Mouse (Mus musculus): Measurements from ENCODE around the gene Tbx6.
"Not testable (repeated sequence)": the region's sequence is repeated elsewhere in the genome, so short reads cannot be mapped to it uniquely, and the experiment has no call there.

Gene Tbx6

DNA sequence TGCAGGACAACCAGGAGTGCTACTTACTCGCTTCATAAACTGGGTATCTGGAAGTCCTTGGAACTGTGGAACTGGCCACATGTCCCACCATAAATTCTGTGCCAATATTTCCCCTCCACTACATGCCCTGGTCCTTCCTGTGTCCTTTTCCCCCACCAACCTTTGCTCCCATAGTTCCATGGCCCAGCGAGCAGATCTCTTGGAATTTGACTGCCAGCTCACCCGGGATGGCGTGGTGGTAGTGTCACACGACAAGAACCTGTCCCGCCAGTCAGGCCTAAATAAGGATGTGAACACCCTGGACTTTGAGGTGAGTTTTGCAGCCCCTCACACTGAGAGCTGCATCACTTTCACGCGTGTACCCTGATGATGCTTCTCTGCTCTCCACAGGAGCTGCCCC is 14.3 kb upstream of the Tbx6 start:
- DNase-seq (ENCODE audit: low spot score): no peak

DNA sequence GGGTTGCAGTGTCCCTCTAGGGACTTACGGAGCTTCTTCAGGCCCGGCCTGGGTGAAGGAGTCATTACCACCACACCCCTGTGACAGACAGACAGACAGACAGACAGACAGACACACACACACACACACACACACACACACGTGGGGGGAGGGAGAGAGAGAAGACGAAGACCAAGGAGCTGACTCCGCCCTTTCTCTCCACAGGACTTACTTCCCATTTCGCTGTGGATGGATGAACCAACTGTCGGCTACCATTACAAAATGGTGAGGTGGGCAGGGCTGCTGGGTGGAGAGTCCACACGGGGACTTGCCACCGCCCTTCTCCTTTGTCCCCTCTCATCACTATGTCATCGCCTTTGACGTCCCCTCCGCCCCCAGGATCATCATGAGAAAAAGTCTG is 10.5 kb upstream of the Tbx6 start:
- DNase-seq (ENCODE audit: low spot score): no peak

DNA sequence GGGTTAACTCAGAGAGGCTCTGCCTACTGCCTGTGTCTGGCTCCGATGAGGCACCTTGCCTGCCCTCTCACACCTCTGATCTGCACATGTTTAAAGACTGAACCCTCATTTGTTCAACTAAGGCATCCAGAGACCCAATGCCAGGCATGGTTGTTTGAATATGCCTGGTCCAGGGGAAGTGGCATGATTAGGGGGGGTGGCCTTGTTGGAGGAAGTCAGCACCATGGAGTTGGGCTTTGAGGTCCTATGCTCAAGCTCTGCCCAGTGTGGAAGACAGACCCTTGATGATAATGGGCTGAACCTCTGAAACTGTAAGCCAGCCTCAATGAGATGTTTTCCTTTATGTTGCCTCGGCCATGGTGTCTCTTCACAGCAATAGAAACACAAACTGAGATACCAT is 7.9 kb upstream of the Tbx6 start:
- no peak for DNase-seq (ENCODE audit: low spot score)

DNA sequence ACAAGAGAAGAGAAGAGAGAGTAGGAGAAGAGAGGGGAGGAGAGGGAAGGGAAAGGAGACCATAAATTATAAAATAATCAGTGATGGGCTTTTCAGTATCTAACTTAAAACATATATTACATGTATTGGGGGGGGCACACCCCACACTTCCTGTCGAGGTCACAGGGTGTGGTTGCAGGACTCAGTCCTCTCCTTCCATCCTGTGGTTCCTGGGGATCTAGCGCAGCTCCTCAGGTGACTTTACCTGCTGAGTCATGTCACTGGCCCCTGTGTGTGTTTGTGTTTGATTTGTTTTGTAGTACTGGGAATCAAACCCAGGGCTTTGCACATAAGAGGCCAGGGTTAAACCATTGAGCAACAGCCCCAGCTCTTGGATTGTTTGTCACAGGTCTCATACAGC is 6.8 kb upstream of the Tbx6 start:
- no peak for DNase-seq (ENCODE audit: low spot score)

DNA sequence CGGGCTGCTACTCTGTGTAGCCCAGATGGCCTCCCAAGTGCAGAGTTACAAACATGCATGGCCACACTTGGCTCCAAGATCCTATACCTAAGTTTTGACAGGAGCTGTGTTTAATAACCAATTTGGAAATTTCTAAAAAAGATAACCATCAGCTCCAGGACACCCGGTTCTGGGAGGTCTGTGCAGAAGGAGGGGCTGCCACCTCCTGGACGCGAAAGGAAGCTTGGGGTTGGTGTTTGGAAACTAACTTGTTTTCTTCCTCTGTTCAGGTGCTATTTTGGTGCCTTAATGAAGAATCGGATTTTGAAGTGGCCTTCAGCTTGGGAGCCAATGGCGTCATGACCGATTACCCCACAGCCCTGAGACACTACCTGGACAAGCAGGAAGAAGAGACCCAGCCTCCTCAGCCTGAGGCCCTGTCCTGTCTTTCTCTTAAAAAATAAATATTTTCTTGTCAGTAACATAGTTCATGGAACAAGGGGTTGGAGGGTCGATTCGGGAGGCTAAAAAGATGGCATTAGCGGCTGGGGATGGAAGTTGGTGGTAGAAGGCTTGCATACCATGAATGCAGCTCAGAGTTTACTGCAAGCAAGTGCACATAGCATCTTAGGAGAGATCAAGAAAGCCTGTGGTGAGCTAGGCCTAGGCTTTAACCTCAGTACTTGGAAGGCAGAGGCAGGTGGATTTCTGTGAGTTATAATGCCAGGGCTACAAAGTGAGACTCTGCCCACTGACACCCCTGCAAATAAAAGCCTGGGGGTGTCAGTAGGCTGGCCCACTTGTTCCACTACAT is 5.9 kb upstream of the Tbx6 start:
- no peak for DNase-seq (ENCODE audit: low spot score)

DNA sequence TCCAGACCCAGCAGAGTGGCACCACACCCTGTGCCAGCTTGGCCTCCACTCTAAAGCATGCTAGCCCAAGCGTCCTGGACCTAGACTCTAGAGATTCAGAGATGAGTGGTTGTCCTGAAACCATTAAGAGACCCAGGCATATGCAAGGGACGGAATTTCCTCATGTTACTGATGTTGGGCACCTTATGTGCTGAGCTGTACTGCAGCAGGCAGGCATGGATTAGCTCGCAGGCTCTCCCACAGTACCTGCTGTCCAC is 5.4 kb upstream of the Tbx6 start:
- DNase-seq (ENCODE audit: low spot score): no peak

DNA sequence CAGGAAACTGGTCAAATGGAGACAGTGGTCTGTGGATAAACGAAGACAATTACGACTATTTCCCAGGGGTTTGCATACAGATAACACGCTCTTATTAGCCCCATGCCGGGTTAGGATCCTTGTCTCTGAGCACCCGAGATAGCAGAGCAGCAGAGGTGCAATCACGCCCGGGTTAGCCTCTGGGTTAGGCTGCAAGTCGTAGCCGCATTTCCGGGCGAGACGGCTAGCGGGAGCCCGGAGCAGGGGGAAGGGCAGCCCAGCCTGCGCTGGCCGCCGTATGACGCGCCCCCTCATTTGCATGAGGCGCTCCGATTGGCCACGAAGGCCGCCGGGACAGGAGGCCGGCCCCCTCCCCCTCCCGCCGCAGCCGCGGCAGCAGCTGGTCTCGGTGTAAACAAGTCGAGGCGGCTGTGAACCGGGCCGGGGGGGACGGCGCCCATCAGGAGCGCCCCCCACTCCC is 4.7 kb upstream of the Tbx6 start, which contains the start of gene Ypel3:
Gene Ypel3 (plus strand): TSS at position 358 of the 460 bp plus-strand sequence.
- DNase-seq (ENCODE audit: low spot score): no peak

DNA sequence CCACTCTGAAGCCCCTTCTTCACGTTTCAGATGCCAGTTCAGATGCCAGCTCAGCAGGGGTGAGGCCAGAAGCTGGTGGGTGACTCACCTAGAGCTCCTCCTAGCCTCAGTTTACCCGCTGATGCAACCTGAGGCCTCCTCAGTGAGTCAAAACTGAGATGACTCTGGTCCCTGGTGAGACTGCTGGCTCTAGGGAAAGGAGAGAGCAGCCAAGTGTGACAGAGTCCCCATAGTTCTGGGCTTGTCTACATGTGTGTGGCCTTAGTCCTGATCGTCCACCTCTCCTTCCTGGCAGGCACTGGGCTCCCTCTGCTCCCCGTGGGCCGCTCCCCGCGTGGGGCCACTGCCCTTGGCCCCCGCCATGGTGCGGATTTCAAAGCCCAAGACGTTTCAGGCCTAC is 3.8 kb upstream of the Tbx6 start:
- no peak for DNase-seq (ENCODE audit: low spot score)

DNA sequence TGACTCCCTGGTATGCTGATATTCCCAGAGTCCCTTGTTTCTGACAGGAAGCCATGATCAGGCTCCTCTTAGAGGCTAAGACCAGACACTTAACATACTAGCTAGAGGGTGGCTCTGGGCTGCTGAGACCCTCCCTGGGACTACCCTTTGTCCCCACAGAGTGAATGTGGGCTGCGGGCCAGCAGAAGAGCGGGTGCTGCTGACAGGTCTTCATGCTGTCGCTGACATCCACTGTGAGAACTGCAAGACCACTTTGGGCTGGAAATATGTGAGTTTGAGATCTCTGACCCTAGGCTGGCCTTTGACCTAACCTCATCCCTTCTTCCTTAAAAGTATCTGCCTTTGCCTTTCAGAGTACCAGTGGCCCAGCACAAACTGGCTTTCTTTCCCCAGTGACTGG is 3.1 kb upstream of the Tbx6 start:
- no peak for DNase-seq (ENCODE audit: low spot score)

DNA sequence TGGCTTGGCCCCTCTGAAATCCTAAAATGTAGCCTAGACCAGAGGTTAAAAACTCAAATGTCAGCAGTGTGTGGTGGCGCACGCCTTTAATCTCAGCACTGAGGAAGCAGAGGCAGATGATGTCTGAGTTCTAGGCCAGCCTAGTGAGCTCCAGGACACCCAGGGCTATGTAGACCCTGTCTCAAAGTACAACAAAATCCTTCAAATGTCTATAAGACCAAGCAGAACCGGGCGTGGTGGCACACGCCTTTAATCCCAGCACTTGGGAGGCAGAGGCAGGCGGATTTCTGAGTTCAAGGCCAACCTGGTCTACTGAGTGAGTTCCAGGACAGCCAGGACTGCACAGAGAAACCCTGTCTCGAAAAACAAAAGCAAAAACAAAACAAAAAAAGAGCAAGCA is 2.2 kb upstream of the Tbx6 start:
- not testable (repeated sequence) for DNase-seq (ENCODE audit: low spot score)

DNA sequence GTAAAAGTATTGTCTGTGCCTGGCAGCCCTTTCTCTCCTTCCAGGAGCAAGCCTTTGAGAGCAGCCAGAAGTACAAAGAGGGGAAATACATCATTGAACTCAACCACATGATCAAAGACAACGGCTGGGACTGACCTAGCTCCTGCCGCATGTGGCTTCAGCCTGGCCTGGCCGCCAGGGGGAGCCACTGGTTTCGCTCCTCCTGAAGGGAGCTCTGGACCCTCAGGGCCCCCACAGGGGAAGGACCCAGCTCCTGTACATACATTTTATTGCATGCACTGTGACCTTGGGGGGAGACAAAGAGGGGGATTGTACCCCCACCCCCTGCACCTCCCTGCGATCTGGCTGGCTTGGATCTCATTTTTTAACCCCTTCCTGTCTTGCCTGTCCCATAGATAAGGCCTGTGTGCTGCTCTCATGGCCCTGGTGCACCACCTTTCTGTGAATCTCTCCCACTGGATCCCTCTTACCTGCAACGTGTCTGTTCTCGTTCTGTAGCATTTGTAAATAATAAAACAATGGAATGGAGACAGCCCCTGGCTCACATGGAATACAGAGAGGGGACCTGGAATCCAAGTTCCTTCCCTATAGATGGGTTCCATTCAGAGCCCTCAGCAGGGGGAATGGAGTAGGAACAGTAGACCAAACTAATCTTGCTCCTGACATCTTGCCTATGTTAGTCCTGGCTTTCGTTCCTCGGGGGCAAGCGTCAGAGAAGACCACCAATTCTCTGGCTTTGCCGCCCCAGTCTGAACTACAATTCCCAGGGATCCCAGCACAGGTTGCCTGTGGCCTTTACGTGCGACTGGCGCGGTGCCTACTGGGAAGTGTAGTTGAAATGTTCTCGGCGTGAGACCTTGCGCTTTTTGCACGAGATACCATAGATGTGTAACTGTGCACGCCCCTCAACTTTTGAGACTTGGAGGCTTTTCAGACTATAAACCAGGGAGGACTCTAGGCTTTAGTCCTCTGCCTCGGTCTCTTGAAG is 1.0 kb upstream of the Tbx6 start:
- no peak for DNase-seq (ENCODE audit: low spot score)

DNA sequence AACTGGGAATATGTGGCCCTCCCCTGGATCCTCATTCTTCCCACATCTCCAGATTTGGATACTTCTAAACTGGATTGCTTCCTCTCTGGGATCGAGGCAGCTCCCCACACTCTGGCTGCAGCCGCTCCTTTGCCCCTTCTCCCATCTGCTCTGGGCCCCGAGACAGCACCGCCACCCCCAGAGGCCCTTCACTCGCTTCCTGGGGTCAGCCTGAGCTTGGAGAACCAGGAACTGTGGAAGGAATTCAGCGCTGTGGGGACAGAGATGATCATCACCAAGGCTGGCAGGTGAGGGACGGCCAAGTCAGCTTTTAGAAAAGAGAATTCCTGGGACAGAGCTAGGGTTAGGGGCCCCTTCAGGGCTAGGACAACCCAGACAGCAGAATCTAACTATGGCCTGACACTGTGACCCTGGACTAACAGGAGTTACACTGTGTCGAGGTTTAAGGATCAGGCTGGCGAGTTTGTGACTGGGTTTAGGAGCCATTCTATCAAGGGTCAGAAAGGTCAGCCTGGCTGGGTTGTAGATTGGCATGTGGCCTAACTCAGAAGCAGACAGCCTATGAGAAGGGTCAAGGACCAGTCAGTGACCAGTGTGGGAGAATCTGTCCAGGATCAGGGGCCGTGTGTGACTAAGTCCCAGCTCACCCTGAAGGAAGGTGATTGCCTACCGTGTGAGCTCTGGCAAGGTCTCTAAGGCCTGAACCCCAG is 533 bp downstream of the Tbx6 start:
- no peak for DNase-seq (ENCODE audit: low spot score)

DNA sequence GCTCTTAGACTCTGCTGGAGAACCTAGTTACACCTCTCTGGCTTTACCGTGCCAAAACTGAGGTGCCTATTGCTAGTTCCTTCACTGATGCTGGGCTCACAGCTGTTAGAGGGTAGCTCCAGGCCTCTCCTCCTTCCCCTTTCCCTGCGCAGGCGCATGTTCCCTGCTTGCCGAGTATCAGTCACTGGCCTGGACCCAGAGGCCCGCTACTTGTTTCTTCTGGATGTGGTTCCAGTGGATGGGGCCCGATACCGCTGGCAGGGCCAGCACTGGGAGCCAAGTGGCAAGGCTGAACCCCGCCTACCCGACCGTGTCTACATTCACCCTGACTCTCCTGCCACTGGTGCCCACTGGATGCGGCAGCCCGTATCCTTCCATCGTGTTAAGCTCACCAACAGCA is 1.4 kb downstream of the Tbx6 start:
- no peak for DNase-seq (ENCODE audit: low spot score)

DNA sequence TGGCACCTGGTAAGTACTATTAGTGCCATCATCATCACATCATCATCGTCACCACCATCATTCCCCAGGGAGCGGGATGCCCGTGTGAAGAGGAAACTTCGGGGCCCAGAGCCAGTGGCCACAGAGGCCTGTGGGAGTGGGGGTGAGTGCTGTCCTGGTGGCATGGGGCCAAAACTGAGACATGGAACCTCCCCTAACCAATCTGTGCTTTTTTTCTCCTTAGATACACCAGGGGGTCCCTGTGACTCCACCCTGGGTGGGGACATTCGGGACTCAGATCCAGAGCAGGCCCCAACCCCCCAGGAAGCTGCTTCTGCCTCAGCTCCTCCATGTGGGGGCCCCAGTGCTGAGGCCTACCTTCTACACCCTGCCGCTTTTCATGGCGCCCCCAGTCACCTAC is 3.2 kb downstream of the Tbx6 start:
- DNase-seq (ENCODE audit: low spot score): no peak

DNA sequence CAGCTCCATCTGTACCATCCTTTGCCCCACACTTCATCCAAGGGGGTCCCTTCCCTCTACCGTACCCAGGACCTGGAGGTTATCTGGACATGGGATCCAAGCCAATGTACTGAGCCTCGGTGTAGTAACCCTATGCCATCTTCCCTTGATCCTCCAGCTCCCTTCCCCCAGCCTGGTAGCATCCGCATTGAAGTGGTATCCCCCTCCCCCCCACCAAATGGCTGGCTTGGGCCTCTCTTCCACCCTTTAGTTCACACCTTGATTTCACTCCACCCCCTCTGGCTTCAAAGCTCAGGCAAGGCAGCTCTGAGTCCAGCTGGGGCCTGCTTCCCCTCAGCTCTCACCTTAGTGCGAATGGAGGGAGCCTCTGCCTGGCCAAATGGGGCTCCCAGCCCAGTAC is 3.8 kb downstream of the Tbx6 start:
- DNase-seq (ENCODE audit: low spot score): no peak

DNA sequence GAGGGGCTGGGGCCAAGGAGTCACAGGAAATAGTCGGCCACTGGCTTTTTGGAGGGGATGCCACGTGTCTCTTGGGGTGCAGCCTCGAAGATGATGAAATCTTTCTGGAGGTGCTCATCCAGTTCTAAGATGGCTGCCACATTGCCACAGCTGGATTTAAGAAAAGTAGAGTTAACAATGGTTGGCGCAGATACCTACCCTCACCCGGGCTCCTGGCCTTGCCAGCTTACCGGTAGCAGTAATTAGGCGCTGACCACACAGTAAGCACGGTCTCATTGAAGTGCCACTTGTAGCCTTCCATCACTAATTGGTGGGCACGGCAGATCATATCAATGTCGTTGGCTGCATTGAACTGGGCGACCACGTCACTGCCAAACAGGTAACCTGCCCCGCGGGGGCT is 4.9 kb downstream of the Tbx6 start:
- no peak for DNase-seq (ENCODE audit: low spot score)

DNA sequence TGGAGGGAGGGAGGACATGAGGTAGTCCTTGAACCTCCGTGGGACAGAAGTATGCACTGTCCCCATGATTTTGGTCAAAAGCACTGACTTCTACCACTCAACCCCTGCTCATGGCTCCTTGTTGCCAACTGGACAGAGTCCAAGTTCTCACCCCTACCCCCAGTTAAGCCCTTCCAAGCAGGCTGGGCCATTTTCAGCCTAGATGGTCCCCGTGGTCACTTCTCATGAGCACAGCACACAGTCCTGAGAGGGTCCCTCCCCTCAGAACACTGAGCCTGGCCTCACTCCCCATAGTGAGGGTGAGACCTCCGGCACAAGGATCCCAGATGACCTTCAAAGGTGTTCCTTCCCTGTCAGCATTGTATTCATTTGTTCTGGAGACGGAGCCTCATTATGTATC is 7.9 kb downstream of the Tbx6 start:
- no peak for DNase-seq (ENCODE audit: low spot score)

DNA sequence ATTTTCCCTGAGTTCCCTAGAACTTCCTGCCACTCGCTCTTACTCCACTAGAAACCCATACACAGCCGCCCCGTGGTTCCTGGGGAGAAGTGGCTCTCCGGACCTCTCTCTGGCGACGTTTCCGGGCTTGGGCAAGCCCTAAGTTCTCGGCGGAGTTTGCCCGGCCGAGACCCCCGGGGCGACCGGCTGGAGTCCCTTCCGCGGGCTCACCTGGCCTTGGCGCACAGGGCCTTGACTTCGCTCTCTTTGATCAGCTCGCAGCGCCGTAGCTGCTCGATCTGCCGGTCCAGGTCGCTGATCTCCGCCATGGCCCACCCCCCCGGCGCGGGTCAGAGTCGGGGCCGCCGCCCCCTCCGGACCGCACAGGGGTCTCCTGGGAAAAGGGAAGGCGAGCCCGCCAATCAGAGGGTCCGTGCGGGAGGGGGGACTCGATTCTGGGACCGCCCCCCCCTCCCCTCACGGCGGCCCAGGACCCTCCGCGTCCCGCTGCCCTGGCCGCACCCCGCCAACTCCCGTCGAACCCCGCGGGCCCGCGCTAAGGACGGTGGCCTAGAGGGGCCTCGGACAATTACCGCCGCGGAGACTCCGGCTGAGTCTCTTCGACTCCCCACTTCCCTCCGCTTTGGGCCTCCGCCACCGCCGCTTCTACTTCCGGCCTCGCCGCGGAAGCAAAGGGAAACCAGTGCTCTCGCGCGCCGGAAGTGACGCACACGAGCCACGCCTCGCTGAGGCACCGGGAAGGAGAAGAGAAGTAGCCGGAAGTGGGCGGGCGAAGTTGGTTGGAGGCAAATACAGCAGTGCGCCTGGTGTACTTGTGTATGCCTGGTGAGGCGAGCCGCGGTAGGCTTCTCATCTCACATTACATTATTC is 10.8 kb downstream of the Tbx6 start, which contains the start of gene Ppp4c:
Gene Ppp4c (minus strand): TSS at position 646 of the 870 bp plus-strand sequence.
- peak; percentile 84 for DNase-seq (ENCODE audit: low spot score)

DNA sequence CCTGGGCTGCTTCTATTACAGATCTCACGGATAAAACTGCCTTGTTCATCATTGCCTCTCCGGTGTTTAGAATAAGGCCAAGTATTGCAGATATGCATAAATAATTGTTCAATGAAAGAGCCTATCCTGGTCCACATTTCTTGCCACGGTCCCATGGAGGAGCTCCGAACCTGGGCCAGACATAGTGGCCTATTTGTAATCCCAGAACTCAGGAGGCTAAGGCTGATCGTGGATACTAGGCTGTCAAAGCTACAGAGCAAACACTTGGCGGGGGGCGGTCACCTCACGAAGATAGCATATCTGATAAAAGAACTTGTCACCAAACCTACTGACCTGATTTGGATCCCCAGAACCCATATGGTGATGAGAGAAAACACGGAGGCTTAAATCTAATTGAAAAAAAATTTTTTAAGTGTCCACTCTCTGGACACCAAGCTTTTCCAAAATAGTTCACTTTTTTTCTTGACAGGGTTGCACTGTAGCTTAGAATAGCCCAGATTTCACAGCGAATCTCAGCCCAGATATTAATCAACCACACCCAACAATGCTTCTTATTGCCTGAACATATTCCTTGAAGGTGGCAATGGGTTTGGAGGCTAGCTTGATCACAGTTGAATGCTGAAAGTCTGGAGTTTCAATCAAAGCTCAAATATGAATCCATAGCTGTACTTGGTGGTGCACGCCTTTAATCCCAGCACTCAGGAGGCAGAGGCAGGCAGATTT is 11.6 kb downstream of the Tbx6 start:
- no peak for DNase-seq (ENCODE audit: low spot score)

DNA sequence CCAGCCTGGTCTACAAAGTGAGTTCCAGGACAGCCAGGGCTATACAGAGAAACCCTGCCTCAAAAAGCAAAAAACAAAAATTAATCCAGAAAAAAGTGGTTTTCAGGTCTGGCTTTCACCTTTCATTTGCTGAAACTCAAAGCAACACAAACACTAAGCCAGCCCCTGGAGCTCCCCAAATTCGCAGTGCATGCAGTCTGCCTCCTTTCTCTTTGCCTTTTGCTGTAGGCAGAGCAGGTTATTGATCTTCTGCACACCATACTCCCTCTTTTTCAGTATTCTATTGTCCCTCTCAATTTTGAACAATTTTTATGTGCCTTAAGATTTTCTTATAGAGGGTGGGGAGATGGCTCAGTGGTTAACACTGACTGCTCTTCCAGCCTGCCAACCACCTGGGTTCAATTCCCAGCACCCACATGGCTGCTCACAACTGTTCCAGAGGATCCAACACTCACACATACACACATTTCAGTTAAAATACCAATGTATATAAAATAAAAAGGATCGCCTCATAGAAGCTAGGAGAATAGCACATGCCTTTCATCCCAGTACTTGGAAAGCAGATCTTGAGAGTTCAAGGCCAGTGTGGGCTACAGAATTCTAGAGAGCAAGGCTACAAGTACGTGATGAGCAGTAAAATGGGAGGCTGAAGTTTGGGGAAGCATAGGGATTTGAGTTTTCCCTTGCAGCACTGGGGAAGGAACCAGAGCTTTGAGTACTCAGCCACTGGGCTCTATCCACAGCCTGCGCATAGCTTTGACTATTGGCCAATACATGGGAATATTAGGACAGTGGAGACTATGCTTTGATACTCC is 12.4 kb downstream of the Tbx6 start:
- DNase-seq (ENCODE audit: low spot score): no peak
